Mouse (Mus musculus) CH12.LX (cell line): ENCODE measurements around the gene Srrm3. TPM values are rescaled to one million over a fixed set of nuclear protein-coding genes. Genes with fewer than 3 reads are reported as not detected.

ENCODE experiments used
- DNase-seq: peaks from one replicate; pipeline ENCODE4 v3.0.0-alpha.2; 2013; ENCODE audit errors: extremely low read depth
- H3K27ac ChIP-seq: 2 replicates; pipeline ENCODE4 v1.5.1; 2012; ENCODE audit warnings: low read depth, mild to moderate bottlenecking, control low read depth, moderate library complexity; ENCODE audit not compliant: insufficient read depth
- H3K27me3 ChIP-seq: replicated peaks from 2 replicates; pipeline ENCODE3; 2012; ENCODE audit warnings: inconsistent platforms
- H3K36me3 ChIP-seq, 2 experiments: replicated peaks in 1 of 2; 2 replicates each; pipeline versions ENCODE3 to v1.6.1; 2012; ENCODE audit warnings: inconsistent platforms in 1 of 2, low read length in 1 of 2, mild to moderate bottlenecking in 1 of 2, mixed read lengths in 1 of 2, moderate library complexity in 1 of 2; ENCODE audit not compliant: control insufficient read depth in 1 of 2, insufficient read depth in 1 of 2
- H3K4me1 ChIP-seq, 2 experiments: 2 replicates each; pipeline ENCODE4 v1.6.1; 2012; ENCODE audit warnings: inconsistent platforms in 1 of 2, moderate library complexity in 1 of 2; ENCODE audit not compliant: insufficient read depth in 2 of 2, control insufficient read depth in 1 of 2
- H3K4me2 ChIP-seq: 2 replicates; pipeline ENCODE4 v1.6.1; 2012; ENCODE audit warnings: low read depth, mild to moderate bottlenecking, control low read depth; ENCODE audit not compliant: poor library complexity, insufficient read depth, severe bottlenecking
- H3K4me3 ChIP-seq, 3 experiments: fragments of 150-350 bp in 1 of 3; sonication (generic) in 1 of 3; replicated peaks in 1 of 3; 2 replicates each; pipeline versions ENCODE3 to v1.5.1; 2011 to 2012; ENCODE audit warnings: low read depth in 2 of 3, low read length in 2 of 3, mild to moderate bottlenecking in 2 of 3, moderate library complexity in 2 of 3, control low read depth in 1 of 3, improper control_type of control experiment in 1 of 3, inconsistent platforms in 1 of 3, mixed read lengths in 1 of 3; ENCODE audit not compliant: poor library complexity in 1 of 3
- H3K79me2 ChIP-seq: replicated peaks from 2 replicates; pipeline ENCODE4 v1.6.1; 2012; ENCODE audit warnings: mild to moderate bottlenecking, moderate library complexity; ENCODE audit not compliant: control insufficient read depth, poor library complexity, insufficient read depth, severe bottlenecking; ENCODE audit errors: extremely low read depth
- H3K9ac ChIP-seq: 2 replicates; pipeline ENCODE4 v1.6.1; 2012; ENCODE audit warnings: low read depth, mild to moderate bottlenecking, control low read depth, moderate library complexity; ENCODE audit not compliant: insufficient read depth
- H3K9me3 ChIP-seq: replicated peaks from 2 replicates; pipeline ENCODE3; 2012; ENCODE audit warnings: low read length, inconsistent platforms, mixed read lengths
- BHLHE40 ChIP-seq: IDR thresholded peaks from 2 replicates; pipeline ENCODE4 v1.6.1; 2011; ENCODE audit warnings: mild to moderate bottlenecking, low read depth, low read length, improper control_type of control experiment
- CHD2 ChIP-seq: IDR thresholded peaks from 2 replicates; pipeline ENCODE4 v1.6.1; 2011; ENCODE audit warnings: low read length, improper control_type of control experiment
- CTCF ChIP-seq, 2 experiments: IDR thresholded peaks in 1 of 2; conservative IDR thresholded peaks in 1 of 2; 2 replicates each; pipeline ENCODE4 v1.5.1; 2011 to 2012; ENCODE audit warnings: low read depth in 2 of 2, low read length in 2 of 2, improper control_type of control experiment in 1 of 2, inconsistent platforms in 1 of 2, mild to moderate bottlenecking in 1 of 2, moderate library complexity in 1 of 2
- E2F4 ChIP-seq: IDR thresholded peaks from 2 replicates; pipeline ENCODE4 v1.6.1; 2011; ENCODE audit warnings: low read depth, low read length, improper control_type of control experiment; ENCODE audit not compliant: insufficient replicate concordance
- ELF1 ChIP-seq: IDR thresholded peaks from 2 replicates; pipeline ENCODE4 v1.6.1; 2014; ENCODE audit warnings: low read depth, mild to moderate bottlenecking, inconsistent platforms, low read length, improper control_type of control experiment
- GABPA ChIP-seq: IDR thresholded peaks from 2 replicates; pipeline ENCODE4 v1.6.1; 2012; ENCODE audit warnings: low read depth, low read length, improper control_type of control experiment, inconsistent platforms; ENCODE audit not compliant: insufficient replicate concordance
- IRF4 ChIP-seq: IDR thresholded peaks from 2 replicates; pipeline ENCODE4 v1.6.1; 2014; ENCODE audit warnings: low read depth, mild to moderate bottlenecking, inconsistent platforms, low read length, improper control_type of control experiment
- JUND ChIP-seq: conservative IDR thresholded peaks from 2 replicates; pipeline ENCODE4 v1.6.1; 2011; ENCODE audit warnings: low read depth, low read length, improper control_type of control experiment
- MAX ChIP-seq: IDR thresholded peaks from 2 replicates; pipeline ENCODE4 v1.6.1; 2011; ENCODE audit warnings: low read length, improper control_type of control experiment
- MAZ ChIP-seq: IDR thresholded peaks from 2 replicates; pipeline ENCODE4 v1.6.1; 2012; ENCODE audit warnings: low read depth, mild to moderate bottlenecking, inconsistent platforms, low read length, improper control_type of control experiment, moderate library complexity
- MYC ChIP-seq: IDR thresholded peaks from 2 replicates; pipeline ENCODE4 v1.6.1; 2011; ENCODE audit warnings: low read depth, mild to moderate bottlenecking, improper control_type of control experiment, low read length
- NRF1 ChIP-seq: IDR thresholded peaks from 2 replicates; pipeline ENCODE4 v1.6.1; 2014; ENCODE audit warnings: low read depth, mild to moderate bottlenecking, inconsistent platforms, low read length, improper control_type of control experiment, moderate library complexity
- RAD21 ChIP-seq: IDR thresholded peaks from 2 replicates; pipeline ENCODE4 v1.6.1; 2011; ENCODE audit warnings: low read depth, mild to moderate bottlenecking, low read length, improper control_type of control experiment, moderate library complexity
- SIN3A ChIP-seq: IDR thresholded peaks from 2 replicates; pipeline ENCODE4 v1.6.1; 2012; ENCODE audit warnings: low read length, improper control_type of control experiment, inconsistent platforms
- SMC3 ChIP-seq: IDR thresholded peaks from 2 replicates; pipeline ENCODE4 v1.6.1; 2011; ENCODE audit warnings: low read depth, low read length, improper control_type of control experiment
- TBP ChIP-seq: conservative IDR thresholded peaks from 2 replicates; pipeline ENCODE4 v1.6.1; 2011; ENCODE audit warnings: low read depth, low read length, improper control_type of control experiment
- TCF12 ChIP-seq: IDR thresholded peaks from 2 replicates; pipeline ENCODE4 v1.6.1; 2014; ENCODE audit warnings: low read depth, mild to moderate bottlenecking, inconsistent platforms, low read length, improper control_type of control experiment
- USF2 ChIP-seq: conservative IDR thresholded peaks from 2 replicates; pipeline ENCODE4 v1.6.1; 2011; ENCODE audit warnings: low read depth, low read length, improper control_type of control experiment
- ZC3H11A ChIP-seq: IDR thresholded peaks from 2 replicates; pipeline ENCODE4 v1.6.1; 2012; ENCODE audit warnings: low read depth, mild to moderate bottlenecking, inconsistent platforms, low read length, improper control_type of control experiment
- ZKSCAN1 ChIP-seq: IDR thresholded peaks from 2 replicates; pipeline ENCODE4 v1.6.1; 2012; ENCODE audit warnings: low read depth, inconsistent platforms, low read length, improper control_type of control experiment, borderline replicate concordance
- ZMIZ1 ChIP-seq: IDR thresholded peaks from 2 replicates; pipeline ENCODE4 v1.6.1; 2012; ENCODE audit warnings: low read depth, mild to moderate bottlenecking, inconsistent platforms, low read length, improper control_type of control experiment
- ZNF384 ChIP-seq: IDR thresholded peaks from 2 replicates; pipeline ENCODE4 v1.6.1; 2012; ENCODE audit warnings: low read depth, low read length, improper control_type of control experiment, inconsistent platforms
- dilution Hi-C: fragments of 300-500 bp; cut with MboI; formaldehyde crosslinking; loops from 2 replicates; pipeline ENCODE4 v1.14.3; 2020; ENCODE audit warnings: low sequenced_read_pairs; ENCODE audit not compliant: extremely low pct_unique_long_range_greater_than_20kb, extremely low pct_ligation_motif_present
- in situ Hi-C: fragments of 300-500 bp; cut with MboI; formaldehyde crosslinking; loops from 3 replicates; pipeline ENCODE4 v1.14.3; 2019; ENCODE audit warnings: low sequenced_read_pairs, low pct_ligation_motif_present, low pct_unique_long_range_greater_than_20kb, mixed read lengths
- polyA plus RNA-seq: library from polyadenylated mRNA; unstranded; fragments of >175 nt; gene quantifications from 2 replicates; pipeline ENCODE4 v1.2.1, GENCODE M21; 2012; ENCODE audit warnings: low read depth; ENCODE audit not compliant: insufficient read length
- total RNA-seq, 2 experiments: library from RNA; depleted of rRNA; stranded (reverse); fragments of 300-350 nt in 1 of 2; fragments of >200 nt in 1 of 2; gene quantifications; 2 replicates each; pipeline ENCODE4 v1.2.3; 2012 to 2014

The Srrm3 gene
- total and polyA plus RNA-seq, 3 experiments: not detected

- Histone ChIP-seq H3K9ac (no peak overlapping the region), H3K27ac (no peak overlapping the region), H3K27me3 (peaks cover 6% of the 10 kb centered on the region), H3K36me3 (no peaks in the 10 kb centered on the region), H3K4me1 (no peaks in the 10 kb centered on the region), H3K79me2 (no peaks in the 10 kb centered on the region), H3K4me2 (no peak overlapping the region), H3K9me3 (peaks cover 4% of the 10 kb centered on the region), H3K4me3 (no peak overlapping the region)
- dilution Hi-C loops: no loop called here
- TF ChIP-seq TCF12: no peak
- DNase-seq: no peak
- in situ Hi-C loops: no loop called here
Observed at GRCm38 (mm10) chr5:135761881-135762280, 44.8 kb upstream of the Srrm3 start.

GRCm38 (mm10) chr5:135763526-135763925 lies 43.2 kb upstream of the Srrm3 start:
- DNase-seq: peak; percentile 68
- dilution Hi-C loops: no loop called here

GRCm38 (mm10) chr5:135764971-135765370 lies 41.7 kb upstream of the Srrm3 start:
- H3K4me2 ChIP-seq: no peak overlapping the region
- H3K27ac ChIP-seq: no peak overlapping the region
- no peak overlapping the region for H3K4me3 ChIP-seq
- dilution Hi-C loops: no loop called here
- DNase-seq: no peak
- no peak overlapping the region for H3K9ac ChIP-seq
- no peaks in the 10 kb centered on the region for H3K79me2 ChIP-seq
- H3K9me3 ChIP-seq: peaks cover 4% of the 10 kb centered on the region
- H3K27me3 ChIP-seq: peaks cover 2% of the 10 kb centered on the region
- no peaks in the 10 kb centered on the region for H3K36me3 ChIP-seq
- peaks cover 0 to 5% of the 10 kb centered on the region in 2 experiments; a peak in 1 of 4 replicates for H3K4me1 ChIP-seq
- in situ Hi-C loops: loop anchor here (5.0 kb wide), 1 partner anchor 148 kb away; no protein-coding TSS in a partner anchor
- TF ChIP-seq JUND (no peak), ZNF384 (no peak), TBP (no peak), ELF1 (no peak), GABPA (no peak), USF2 (no peak), MAZ (no peak), ZMIZ1 (no peak), IRF4 (no peak), MAX (no peak)
- TF ChIP-seq, all 38 proteins: peak for 0

More at GRCm38 (mm10) chr5:135763526-135763925, 43.2 kb upstream of the Srrm3 start:
- no peak overlapping the region for H3K4me2 ChIP-seq
- TF ChIP-seq SIN3A: peak; percentile 38; the same call in 1 of the 2 replicates
- TF ChIP-seq RAD21: peak; percentile 100
- TF ChIP-seq CTCF (conservative IDR thresholded peaks at IDR 0.05 in 1 of 2, IDR thresholded peaks at IDR 0.05 in 1 of 2; ENCODE audit: low read depth in 2 of 2, low read length in 2 of 2): peak; percentile 86 to 98
- TF ChIP-seq USF2: no peak
- no peak for TF ChIP-seq NRF1
- TF ChIP-seq SMC3: peak; percentile 98
- no peak for TF ChIP-seq E2F4
- no peak for TF ChIP-seq BHLHE40
- TF ChIP-seq MYC: no peak
- TF ChIP-seq ZC3H11A: peak; percentile 90
- no peak for TF ChIP-seq ZKSCAN1
- TF ChIP-seq CHD2: no peak
- peaks cover 4% of the 10 kb centered on the region for H3K9me3 ChIP-seq
- no peaks in the 10 kb centered on the region for H3K79me2 ChIP-seq
- no peak overlapping the region for H3K4me3 ChIP-seq
- H3K27me3 ChIP-seq: peaks cover 6% of the 10 kb centered on the region
- in situ Hi-C loops: no loop called here
- no peaks in the 10 kb centered on the region for H3K4me1 ChIP-seq
- H3K36me3 ChIP-seq: no peaks in the 10 kb centered on the region
- H3K27ac ChIP-seq: no peak overlapping the region
- no peak overlapping the region for H3K9ac ChIP-seq
